Mouse (Mus musculus): Measurements from ENCODE around the gene Tjp1.

DNA sequence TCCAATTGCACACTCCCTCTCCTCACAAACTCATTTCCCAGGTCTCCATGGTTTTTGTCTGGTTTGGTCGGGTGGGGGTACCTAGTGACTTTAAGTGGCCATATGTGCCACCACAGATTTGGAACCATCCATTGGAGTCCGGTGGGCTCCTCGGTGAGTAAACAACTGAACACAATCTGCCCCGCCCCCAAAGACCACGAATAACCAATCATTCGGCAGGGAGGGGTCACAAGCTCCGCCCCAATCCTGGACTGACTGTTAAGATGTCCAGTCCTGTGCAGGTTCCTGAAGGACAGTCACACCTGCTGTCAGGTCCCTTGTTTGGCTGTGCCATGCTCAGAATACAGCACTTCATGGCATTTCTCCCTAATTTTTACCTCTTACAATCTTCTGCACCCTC lies 37.1 kb downstream of the Tjp1 start:
- TF ChIP-seq POLR2A (IDR thresholded peaks at IDR 0.05; ENCODE audit: low read depth, low read length) (no peak), CTCF (IDR thresholded peaks at IDR 0.05; ENCODE audit: extremely low read depth, insufficient read depth, insufficient read length, insufficient replicate concordance) (no peak)
